31 mouse cellular contexts compared by ENCODE assay signal in the genomic region with DNA sequence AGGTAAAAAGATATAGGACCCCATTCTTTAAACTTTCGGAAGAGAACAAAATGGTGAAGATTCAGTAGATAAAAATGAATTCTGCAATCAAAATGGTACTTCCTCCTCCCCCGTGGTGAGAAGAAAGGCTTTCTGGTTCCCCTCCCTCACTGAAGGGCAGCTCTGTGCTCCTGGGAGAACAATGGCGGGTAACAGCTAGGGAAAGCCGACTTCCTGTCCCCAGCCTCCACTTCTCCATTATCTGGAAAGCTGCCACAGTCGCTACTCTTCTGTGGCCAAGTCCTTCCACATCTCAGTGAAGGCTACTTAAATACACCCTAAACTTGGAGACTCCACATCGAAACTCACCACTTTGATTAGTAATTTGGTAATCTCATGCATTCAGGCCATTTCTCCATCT. TPM values are rescaled to one million over a fixed set of nuclear protein-coding genes. Genes with fewer than 3 reads are reported as not detected.
A peak's percentile ranks its signal among the peaks of the same experiment; 100 is the strongest.
DNase-seq lines count a peak whose midpoint lies in the region; ATAC-seq and TF ChIP-seq lines count a peak whose summit lies in the region.
"Had no signal": no experiment of that assay in that cellular context is flagged by ENCODE, and none has a peak within 500 bp of the region (broad histone marks: within the 10 kb centered on the region; RNA-seq: fewer than 3 reads in every experiment).

No protein-coding gene starts in this region.

- peak in 1 of 2 experiments; percentile 50 for DNase-seq in heart, adult 2 months
- DNase-seq in heart, postnatal 36 days = no peak
- peak; percentile 55 for DNase-seq in lung, embryonic 14.5 days
- DNase-seq in lung, postnatal 36 days = no peak
- DNase-seq in lung, postnatal 14 days = peak; percentile 44
- no peak for DNase-seq in embryo, embryonic 10 days (ENCODE audit: low spot score)
- no peak for DNase-seq in testis, postnatal 10 days (ENCODE audit: low spot score)
- DNase-seq: adrenal gland, adult 8-10 months; cerebellum, adult 8-10 months; cerebellum, postnatal 25 days; embryo, embryonic 11 days; gastrocnemius, postnatal 36 days; kidney, adult 2 months; layer of hippocampus, postnatal 36 days; liver; retina, postnatal 1 day; right cerebral cortex, postnatal 14 days; thymus, postnatal 14 days had no signal

- no peak overlapping the region for H3K4me2 ChIP-seq in lung, embryonic 14.5 days
- H3K4me2 ChIP-seq: embryonic facial prominence, embryonic 12.5 days; heart, embryonic 13.5 days; intestine, embryonic 15.5 days; midbrain, embryonic 15.5 days; neural tube, embryonic 15.5 days; stomach, embryonic 15.5 days had no signal

- H3K9me3 ChIP-seq in lung, embryonic 14.5 days (ENCODE audit: low read depth, low read length) = no peaks in the 10 kb centered on the region
- H3K9me3 ChIP-seq: embryonic facial prominence, embryonic 12.5 days; G1E; heart, embryonic 13.5 days; intestine, embryonic 15.5 days; midbrain, embryonic 10.5 days; midbrain, embryonic 15.5 days; neural tube, embryonic 15.5 days; stomach, embryonic 15.5 days had no signal

- no peak for TF ChIP-seq CTCF in heart, adult 2 months (IDR thresholded peaks at IDR 0.05)
- no peak for TF ChIP-seq CTCF in lung, embryonic 14.5 days (IDR thresholded peaks at IDR 0.05; ENCODE audit: low read depth)

- WGBS in heart, adult 2 months = 35% methylated on average over 6 of the region's 6 CpGs
- 79% methylated on average over 6 of the region's 6 CpGs for WGBS in lung, embryonic 14.5 days

- ATAC-seq in lung, embryonic 14.5 days (ENCODE audit: insufficient read depth) = no peak
- ATAC-seq in granulocyte monocyte progenitor cell, adult 5-6 weeks (replicated peaks; ENCODE audit: poor library complexity, severe bottlenecking) = peak; percentile 50
- ATAC-seq: forebrain, embryonic 14.5 days; hindbrain, postnatal 0 days; intestine, embryonic 15.5 days; midbrain, embryonic 15.5 days had no signal

- no peaks in the 10 kb centered on the region; the same call in 1 of the 2 replicates for H3K79me2 ChIP-seq in heart, adult 2 months (replicated peaks; ENCODE audit: control insufficient read depth, insufficient read depth, low read length)

- intact Hi-C loops in heart, adult 2 months (cut with DNase I) = no loop called here
- intact Hi-C loops in heart, postnatal 36 days (cut with DNase I) = no loop called here

- H3K4me3 ChIP-seq in heart, adult 2 months = no peak overlapping the region
- no peak overlapping the region for H3K4me3 ChIP-seq in lung, embryonic 14.5 days (ENCODE audit: low read depth, low read length)
- H3K4me3 ChIP-seq: embryonic facial prominence, embryonic 12.5 days; heart, embryonic 13.5 days; intestine, embryonic 15.5 days; midbrain, embryonic 10.5 days; midbrain, embryonic 15.5 days; neural tube, embryonic 15.5 days; stomach, embryonic 15.5 days had no signal

- no peak for TF ChIP-seq POLR2A in heart, adult 2 months (IDR thresholded peaks at IDR 0.05; ENCODE audit: insufficient read depth, low read depth, low read length)

- no peak overlapping the region for H3K9ac ChIP-seq in heart, adult 2 months (ENCODE audit: low read depth, low read length)
- H3K9ac ChIP-seq in lung, embryonic 14.5 days = no peak overlapping the region
- H3K9ac ChIP-seq: embryonic facial prominence, embryonic 12.5 days; heart, embryonic 13.5 days; intestine, embryonic 15.5 days; liver, embryonic 14.5 days; midbrain, embryonic 15.5 days; neural tube, embryonic 15.5 days; stomach, embryonic 15.5 days had no signal

- peaks cover 9% of the 10 kb centered on the region for H3K36me3 ChIP-seq in heart, adult 2 months (ENCODE audit: control insufficient read depth, insufficient read depth, low read length)
- peaks cover 39% of the 10 kb centered on the region for H3K36me3 ChIP-seq in lung, embryonic 14.5 days (ENCODE audit: insufficient read depth)
- H3K36me3 ChIP-seq: G1E; intestine, embryonic 15.5 days had no signal

- H3K27ac ChIP-seq in heart, adult 2 months = peak overlapping the region; percentile 54
- no peak overlapping the region for H3K27ac ChIP-seq in lung, embryonic 14.5 days (ENCODE audit: low read depth)
- H3K27ac ChIP-seq: embryonic facial prominence, embryonic 12.5 days; heart, embryonic 13.5 days; hindbrain, postnatal 0 days; intestine, embryonic 15.5 days; kidney, postnatal 0 days; liver, embryonic 14.5 days; midbrain, embryonic 10.5 days; midbrain, embryonic 15.5 days; neural tube, embryonic 15.5 days; stomach, embryonic 15.5 days had no signal

- TF ChIP-seq EP300 in heart, adult 2 months (IDR thresholded peaks at IDR 0.05; ENCODE audit: insufficient read depth, low read depth, low read length) = 0 out of 2 replicates have a peak, but pooled peaks have one; percentile 44

- no peaks in the 10 kb centered on the region for H3K27me3 ChIP-seq in heart, adult 2 months (ENCODE audit: control insufficient read depth, insufficient read depth, low read length)
- H3K27me3 ChIP-seq in lung, embryonic 14.5 days (ENCODE audit: insufficient read depth, low read length) = no peaks in the 10 kb centered on the region
- H3K27me3 ChIP-seq: embryonic facial prominence, embryonic 12.5 days; heart, embryonic 13.5 days; intestine, embryonic 15.5 days; midbrain, embryonic 15.5 days; neural tube, embryonic 15.5 days; stomach, embryonic 15.5 days had no signal

- peaks cover 5% of the 10 kb centered on the region for H3K4me1 ChIP-seq in heart, adult 2 months (ENCODE audit: control insufficient read depth, insufficient read depth, low read length)
- 0 out of 2 replicates have a peak, but pooled peaks cover under 1% of the 10 kb centered on the region for H3K4me1 ChIP-seq in lung, embryonic 14.5 days (ENCODE audit: insufficient read depth)
- H3K4me1 ChIP-seq: embryonic facial prominence, embryonic 12.5 days; intestine, embryonic 15.5 days; midbrain, embryonic 10.5 days; midbrain, embryonic 15.5 days; neural tube, embryonic 15.5 days; stomach, embryonic 15.5 days had no signal

RNA-seq across cellular contexts. Expression of gene Gm9913, which starts 40.9 kb away (rescaled TPM):
- total RNA-seq in heart, adult 2 months (2021) = under 1 TPM; 0.21 to 0.23 TPM
- 0.29 and 0.35 TPM in 2 replicates for polyA plus RNA-seq in heart, adult 2 months (2012; rRNA removed)
- under 1 TPM; 0.11 to 0.14 TPM for total RNA-seq in heart, postnatal 36 days (2021)
- polyA plus RNA-seq in lung, embryonic 14.5 days (2014; fragmentation: Nextera tagmentation; extraction: Ambion mirVana) = 0.42 and 0.68 TPM in 2 replicates
- total RNA-seq in granulocyte monocyte progenitor cell, adult 5-6 weeks (2014; fragmentation: Nextera tagmentation) = not detected in 2 replicates
- total RNA-seq in granulocyte monocyte progenitor cell, adult 5-6 weeks (2017) = not detected in 2 replicates
- total RNA-seq: G1E; hindbrain, postnatal 0 days had no signal
- polyA plus RNA-seq: G1E; liver, embryonic 14.5 days had no signal

RNA-seq across cellular contexts. Expression of gene Fbn1, which starts 43.8 kb away (rescaled TPM):
- total RNA-seq in heart, adult 2 months (2021) = 10 to 100 TPM; 28.8 to 43.9 TPM
- polyA plus RNA-seq in heart, adult 2 months (2012; rRNA removed) = 15.0 and 27.6 TPM in 2 replicates
- 10 to 100 TPM; 58.3 to 66.6 TPM for total RNA-seq in heart, postnatal 36 days (2021)
- 52.4 and 53.1 TPM in 2 replicates for polyA plus RNA-seq in lung, embryonic 14.5 days (2014; fragmentation: Nextera tagmentation; extraction: Ambion mirVana)
- 0.13 TPM in 1 of 2 replicates, not detected in the other for total RNA-seq in granulocyte monocyte progenitor cell, adult 5-6 weeks (2014; fragmentation: Nextera tagmentation)
- total RNA-seq in granulocyte monocyte progenitor cell, adult 5-6 weeks (2017) = 0.05 and 0.34 TPM in 2 replicates
- polyA plus RNA-seq: G1E had no signal

Comparison
In these comparisons a context has a peak if more than half of its experiments do, and no peak if none do; other contexts are left out.
1. DNase-seq: peak in lung, embryonic 14.5 days (single experiment) and lung, postnatal 14 days (single experiment); none in heart, postnatal 36 days (0 of 2), lung, postnatal 36 days (single experiment), embryo, embryonic 10 days (single experiment) and testis, postnatal 10 days (single experiment).
2. RNA of gene Fbn1, which starts 43.8 kb away (total RNA-seq): 58.3 to 66.6 TPM in heart, postnatal 36 days and 28.8 to 43.9 TPM in heart, adult 2 months; 0.05 to 0.34 TPM in granulocyte monocyte progenitor cell, adult 5-6 weeks; every median in the first group is over 10 times any median in the second.